Mouse (Mus musculus): ENCODE measurements around the gene Artn. TPM values are rescaled to one million over a fixed set of nuclear protein-coding genes. Genes with fewer than 3 reads are reported as not detected.
A peak's percentile ranks its signal among the peaks of the same experiment; 100 is the strongest.

The Artn gene
- total RNA-seq, 2 experiments from 2014 or later = 0.11 to 0.21 TPM

DNA sequence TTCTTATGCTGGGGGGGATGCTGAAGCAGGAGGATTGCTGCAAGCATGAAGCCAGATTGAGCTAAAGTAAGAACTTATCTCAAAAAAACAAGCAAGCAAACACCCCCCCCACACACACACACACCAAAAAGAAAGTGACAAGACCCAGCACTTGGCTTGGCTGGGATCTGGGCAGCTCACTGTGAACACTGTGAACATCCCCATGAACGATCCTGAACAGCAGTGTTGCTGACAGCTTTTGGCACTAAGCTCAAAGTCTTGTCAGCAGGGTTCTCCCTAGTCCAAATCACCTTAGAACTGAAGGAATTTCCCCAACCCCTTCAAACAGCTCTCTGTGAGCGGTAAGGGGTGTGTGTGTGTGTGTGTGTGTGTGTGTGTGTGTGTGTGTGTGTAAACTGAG is 6.1 kb downstream of the Artn start:
- intact Hi-C loops (cut with DNase I) = no loop called here
- DNase-seq (ENCODE audit: low spot score) = no peak

DNA sequence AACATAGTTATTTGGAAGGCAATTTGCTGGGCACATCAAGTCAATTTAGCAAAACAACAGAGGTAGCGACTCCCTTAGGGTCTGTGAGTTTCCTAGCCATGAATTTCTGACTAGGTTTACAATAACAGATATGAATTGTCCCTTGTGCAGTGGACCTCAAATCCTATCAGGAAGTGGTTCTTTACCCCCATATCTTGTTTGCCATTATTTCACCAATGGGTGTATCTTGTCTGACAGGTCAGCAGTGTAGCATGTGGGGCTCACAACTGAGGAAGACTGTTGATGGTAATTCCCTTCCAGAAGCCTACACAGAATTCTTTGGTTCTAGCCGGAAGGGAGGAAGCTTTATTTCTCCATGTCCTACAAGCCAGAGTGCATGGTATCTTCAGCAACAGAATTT is 8.2 kb downstream of the Artn start:
- intact Hi-C loops (cut with DNase I) = no loop called here
- no peak for DNase-seq (ENCODE audit: low spot score)

DNA sequence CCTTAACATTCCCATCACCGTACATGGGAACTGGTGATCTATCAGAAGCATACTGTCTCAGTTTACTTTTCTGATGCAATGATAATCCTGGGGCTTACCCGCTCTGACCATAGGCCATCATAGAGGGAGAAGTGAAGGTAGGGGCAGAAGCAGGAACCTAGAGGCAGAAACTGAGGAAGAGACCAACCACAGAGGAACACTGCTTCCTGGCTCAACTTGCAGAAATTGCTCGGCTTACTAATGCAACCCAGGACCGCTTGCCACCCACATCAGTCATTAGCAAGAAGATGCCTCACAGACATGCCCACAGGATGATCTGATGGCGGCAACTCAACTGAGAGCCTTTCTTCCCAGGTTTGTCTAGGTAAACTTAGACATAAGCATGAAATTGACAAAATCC is 10.8 kb downstream of the Artn start:
- DNase-seq (ENCODE audit: low spot score) = no peak
- intact Hi-C loops (cut with DNase I) = no loop called here

DNA sequence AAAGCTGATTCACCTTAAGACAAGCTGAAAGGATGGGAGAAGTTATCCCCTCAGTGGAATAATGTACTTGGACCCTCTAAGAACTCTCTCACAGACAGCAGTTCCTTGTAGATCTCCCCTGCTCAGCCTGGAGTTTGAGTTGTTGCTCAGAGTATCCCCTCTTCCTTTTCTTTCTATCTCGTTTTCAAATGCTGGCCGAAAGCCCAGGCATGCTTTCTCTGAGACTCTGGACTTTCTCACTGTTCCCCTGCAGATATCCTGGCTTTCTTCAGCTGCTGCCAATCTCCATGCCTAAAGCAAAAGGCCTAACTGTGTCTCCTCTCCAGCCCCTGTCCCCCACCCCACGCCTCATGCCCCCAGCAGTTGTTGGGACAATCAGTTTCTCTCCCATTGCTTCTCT is 11.3 kb downstream of the Artn start:
- intact Hi-C loops (cut with DNase I) = no loop called here
- DNase-seq (ENCODE audit: low spot score) = no peak

DNA sequence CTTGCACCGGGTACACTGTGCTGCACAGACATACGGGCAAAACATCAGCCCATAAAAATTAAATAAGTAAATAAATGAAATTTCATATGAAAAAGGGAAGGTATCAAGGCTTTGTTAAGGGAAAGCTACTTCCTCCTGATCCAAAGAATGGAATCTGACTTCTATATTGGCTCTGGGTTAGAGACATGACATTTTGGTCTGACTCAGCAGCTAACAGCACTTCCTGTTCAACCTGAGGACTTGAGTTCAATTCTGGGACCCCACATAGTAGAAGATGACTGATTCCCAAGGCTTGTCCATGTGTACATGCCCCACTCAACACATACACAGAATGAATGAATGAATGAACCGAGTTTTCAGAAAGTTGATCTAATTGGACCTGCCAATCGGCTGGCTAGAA is 11.7 kb downstream of the Artn start:
- intact Hi-C loops (cut with DNase I) = no loop called here

DNA sequence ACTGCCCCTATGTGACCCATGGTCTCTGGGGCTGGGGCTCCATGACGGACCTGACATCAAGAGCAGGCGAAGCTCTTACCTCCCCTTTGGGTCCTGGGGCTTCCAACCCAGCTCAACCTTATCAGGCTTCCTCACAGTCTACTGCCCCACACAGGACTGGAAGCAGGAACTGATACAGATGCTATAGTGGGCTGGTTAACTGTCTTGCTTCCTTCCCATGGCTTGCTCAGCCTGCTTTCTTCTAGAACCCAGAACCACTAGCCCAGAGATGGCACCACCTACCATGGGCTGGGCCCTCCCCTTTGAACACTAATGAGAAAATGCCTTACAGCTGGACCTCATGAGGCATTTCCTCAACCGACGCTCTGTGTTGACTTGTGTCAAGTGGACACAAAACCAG is 12.2 kb downstream of the Artn start:
- intact Hi-C loops (cut with DNase I) = no loop called here
- no peak for DNase-seq (ENCODE audit: low spot score)

More for the DNA sequence above, 11.7 kb downstream of the Artn start:
- no peak for DNase-seq (ENCODE audit: low spot score)

DNA sequence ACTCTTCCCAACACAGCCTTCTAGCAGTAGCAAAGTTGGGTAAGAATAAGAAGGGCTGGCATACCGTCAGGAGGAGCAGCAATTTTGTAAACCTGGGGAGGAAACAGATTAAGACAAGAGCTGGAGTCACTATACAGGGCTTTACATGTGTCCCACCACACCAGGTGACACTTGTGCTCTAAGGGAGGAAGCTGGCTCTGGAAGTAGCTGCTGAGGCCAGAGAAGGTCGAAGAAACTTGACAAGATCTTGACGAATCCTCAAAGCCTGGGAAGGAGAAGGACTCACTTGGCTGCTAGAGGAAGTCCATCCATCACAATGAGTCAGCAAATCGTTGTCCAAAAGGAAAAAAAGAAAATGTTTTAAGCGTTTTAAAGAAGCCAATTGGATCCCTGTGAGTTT is 13.2 kb downstream of the Artn start:
- intact Hi-C loops (cut with DNase I) = no loop called here
- DNase-seq (ENCODE audit: low spot score) = no peak

DNA sequence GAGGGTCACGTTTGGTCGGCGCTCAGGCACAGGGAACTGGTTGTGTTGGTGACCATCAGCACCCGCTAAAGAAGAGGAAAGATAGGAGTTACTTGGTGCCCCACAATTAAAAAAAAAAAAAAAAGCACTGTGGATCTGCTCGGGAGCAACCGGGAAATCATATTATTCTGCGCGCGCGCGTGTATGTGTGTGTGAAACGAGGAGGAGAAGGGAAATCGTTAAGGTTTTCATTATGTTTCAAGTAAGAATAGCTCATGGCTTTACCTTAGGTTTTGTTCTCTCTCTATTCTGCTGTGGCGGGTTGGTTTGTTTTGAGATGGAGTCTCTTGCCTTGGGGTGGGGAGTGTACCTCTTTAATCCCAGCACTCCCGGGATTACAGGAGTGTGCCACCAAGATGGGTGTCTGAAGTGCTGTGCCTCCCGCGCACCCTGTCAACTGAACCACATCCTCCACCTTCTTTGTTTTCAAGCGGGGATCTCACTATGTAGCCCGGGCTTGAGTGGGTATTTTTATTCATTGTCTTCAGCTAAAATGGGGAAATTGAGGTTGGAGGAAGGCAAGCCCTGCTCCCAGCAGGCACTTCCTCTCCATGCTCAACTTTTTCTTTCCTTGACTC is 14.0 kb downstream of the Artn start:
- intact Hi-C loops (cut with DNase I) = no loop called here
- no peak for DNase-seq (ENCODE audit: low spot score)

DNA sequence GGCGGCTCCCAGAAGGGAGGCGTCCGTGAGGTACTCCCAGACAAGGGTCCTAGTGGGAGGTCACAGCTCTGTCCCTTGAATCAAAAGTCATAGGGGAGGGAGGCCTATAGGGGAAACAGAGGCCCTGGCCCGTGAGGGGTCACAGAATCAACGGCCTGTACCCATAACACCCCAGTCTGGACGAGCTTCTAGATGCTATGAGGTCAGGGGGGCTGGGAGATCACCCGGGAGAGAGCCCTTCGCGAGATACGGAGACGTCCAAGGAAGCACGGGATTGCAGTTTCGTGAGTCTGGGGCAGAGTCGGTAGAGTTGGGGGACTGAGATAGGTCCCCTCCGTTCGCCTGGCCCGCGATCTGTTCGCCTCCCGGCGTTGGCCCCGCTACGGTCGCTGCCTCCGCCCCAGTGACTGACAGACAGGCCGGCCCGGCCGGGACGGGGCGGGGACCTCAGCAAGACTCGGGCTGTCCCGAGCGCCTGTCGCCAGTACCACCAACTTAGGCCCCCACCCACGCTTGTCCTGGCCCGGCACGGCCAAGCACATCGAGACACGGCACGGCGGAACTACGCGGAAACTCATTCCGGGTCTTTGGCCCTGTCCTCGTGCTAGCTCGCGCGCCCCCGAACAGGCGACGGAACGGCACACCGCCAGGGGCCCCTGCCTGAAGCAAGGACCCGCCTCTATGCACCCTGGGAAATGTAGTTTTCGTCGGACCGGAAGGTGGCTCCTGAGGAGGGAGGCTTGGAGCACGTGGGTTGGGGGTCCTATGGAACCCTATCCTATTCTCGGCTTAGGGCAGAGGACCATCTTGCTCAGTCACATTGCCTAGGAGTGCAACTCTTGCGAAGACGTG is 14.7 kb downstream of the Artn start, which contains the start of gene Ipo13:
Gene Ipo13 (minus strand): TSS at position 409 of the 852 bp plus-strand sequence.
- DNase-seq (ENCODE audit: low spot score) = peak; percentile 86
- intact Hi-C loops (cut with DNase I) = loop anchor here (1.0 to 5.0 kb wide), 2 partner anchors 23 to 262 kb away; partner anchors contain the start of gene Dph2

DNA sequence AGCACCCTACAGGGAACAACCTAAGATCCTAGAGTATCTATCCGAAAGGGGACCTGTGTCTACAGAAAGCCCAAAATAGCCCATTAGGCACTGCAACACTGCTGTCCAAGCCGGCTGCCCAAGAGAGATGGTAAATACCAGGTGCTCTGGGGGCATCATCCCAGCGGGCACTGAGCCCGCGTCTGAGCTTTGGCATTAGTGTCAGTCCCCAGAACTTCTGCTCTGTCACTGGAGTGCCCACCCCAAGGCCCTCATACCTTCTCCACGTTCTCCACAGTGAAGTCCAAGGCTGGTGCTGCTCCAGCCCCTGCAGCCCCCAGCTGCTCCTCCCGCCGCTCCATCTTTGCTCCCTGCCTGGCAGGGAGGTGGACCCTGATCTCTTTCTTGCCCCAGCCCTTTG is 15.5 kb downstream of the Artn start:
- intact Hi-C loops (cut with DNase I) = loop anchor here (1.0 to 5.0 kb wide), 2 partner anchors 22 to 263 kb away; partner anchors contain the start of gene Dph2
- DNase-seq (ENCODE audit: low spot score) = no peak

DNA sequence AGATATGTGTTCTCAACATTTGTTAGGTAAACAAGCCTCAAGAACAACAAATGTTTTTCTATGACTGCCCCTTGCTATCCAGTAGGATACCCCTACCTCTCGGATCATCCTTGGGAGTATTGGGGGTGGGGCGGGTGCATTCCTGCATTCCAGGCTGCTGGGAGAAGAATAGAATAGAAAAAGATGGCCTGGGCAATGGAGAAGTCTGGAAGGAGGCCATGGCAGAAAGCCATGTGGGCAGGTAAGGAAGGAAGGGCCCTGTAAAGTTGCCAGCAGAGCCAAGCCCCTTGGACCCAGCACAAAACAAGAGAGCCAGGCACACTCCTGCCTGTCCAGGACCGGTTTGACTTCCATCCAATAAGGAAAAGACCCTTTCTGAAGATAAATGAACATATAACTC is 16.1 kb downstream of the Artn start:
- DNase-seq (ENCODE audit: low spot score) = no peak
- intact Hi-C loops (cut with DNase I) = loop anchor here (5.0 kb wide), 1 partner anchor 264 kb away; no protein-coding TSS in a partner anchor

DNA sequence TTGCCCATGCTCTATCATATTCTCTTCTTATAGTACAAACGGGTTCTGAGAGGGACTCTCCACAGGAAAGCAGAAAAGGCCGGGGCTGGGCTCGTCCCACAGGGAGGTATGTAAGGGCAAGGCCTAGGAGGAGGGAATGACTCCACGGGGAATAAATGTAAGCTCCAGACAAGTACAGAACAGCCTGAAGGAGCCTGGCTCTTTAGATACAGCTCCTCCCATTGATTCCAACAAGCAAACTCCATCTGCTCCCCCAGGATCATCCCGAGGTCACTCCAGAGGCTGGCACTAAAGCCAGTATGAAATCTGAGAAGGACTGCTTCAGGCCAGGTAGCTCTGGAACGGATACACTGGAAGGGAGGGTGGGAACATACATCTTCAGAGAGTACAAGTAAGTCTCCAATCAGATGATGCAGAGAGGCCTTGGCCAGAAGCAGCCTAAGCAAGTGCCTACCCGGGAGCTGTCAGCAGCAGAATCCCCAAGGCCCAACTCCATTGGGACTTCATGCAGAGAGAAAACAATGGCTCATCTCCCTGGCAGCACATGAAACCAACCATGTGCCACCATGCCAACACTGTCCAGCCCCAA is 16.8 kb downstream of the Artn start:
- no peak for DNase-seq (ENCODE audit: low spot score)
- intact Hi-C loops (cut with DNase I) = loop anchor here (5.0 kb wide), 1 partner anchor 265 kb away; no protein-coding TSS in a partner anchor

DNA sequence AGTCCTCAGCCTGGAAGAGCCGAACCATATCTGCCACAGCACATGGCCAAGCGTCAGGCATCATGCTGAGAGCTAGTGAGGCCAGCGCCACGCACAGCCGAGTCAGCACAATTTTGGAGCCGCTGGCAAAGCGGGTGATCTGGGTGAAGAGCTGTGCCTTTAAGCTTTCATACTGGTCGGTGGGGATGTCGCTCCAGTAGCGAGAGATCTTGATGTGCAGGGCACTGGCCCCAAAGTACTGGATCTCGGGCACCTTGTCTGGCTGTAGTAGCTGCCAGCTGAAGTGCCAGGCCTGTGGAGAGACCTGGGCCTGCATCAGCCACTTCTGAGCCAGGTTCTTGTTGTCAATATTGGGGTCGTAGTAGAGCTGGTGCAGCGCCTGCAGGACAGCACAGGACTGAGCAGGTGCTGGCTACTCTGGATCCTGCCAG is 17.4 kb downstream of the Artn start:
- intact Hi-C loops (cut with DNase I) = loop anchor here (5.0 kb wide), 1 partner anchor 265 kb away; no protein-coding TSS in a partner anchor
- no peak for DNase-seq (ENCODE audit: low spot score)

DNA sequence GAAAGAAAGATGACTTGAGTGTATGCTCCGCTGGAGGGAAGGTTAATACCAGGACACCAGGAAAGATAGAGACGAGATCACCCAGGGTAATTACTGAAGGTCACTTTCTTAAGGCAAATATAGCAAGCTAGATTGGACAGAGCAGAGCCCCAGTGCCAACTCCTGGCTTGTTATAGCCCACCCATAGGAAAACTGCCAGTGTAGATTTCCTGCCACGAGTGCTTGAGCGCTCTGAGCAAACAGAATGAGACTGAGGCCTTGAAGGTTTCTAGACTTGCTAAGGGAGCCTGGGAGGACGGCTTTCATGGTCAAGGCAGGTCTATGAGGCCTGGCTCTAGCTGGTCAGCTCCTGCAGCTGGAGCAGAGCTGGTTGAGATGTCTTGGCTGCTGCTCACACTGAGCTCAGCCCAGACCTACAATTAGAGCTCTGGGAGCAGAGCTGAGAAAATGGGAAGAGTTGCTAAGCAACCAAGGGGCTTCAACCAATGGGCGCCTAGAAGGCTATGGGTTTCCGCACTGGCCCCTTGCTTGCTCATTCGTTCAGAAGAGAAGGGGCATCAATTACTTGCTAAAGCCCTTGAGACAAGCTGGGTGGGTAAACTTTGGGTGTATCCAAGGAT is 20.6 kb downstream of the Artn start:
- DNase-seq (ENCODE audit: low spot score) = no peak
- intact Hi-C loops (cut with DNase I) = no loop called here

DNA sequence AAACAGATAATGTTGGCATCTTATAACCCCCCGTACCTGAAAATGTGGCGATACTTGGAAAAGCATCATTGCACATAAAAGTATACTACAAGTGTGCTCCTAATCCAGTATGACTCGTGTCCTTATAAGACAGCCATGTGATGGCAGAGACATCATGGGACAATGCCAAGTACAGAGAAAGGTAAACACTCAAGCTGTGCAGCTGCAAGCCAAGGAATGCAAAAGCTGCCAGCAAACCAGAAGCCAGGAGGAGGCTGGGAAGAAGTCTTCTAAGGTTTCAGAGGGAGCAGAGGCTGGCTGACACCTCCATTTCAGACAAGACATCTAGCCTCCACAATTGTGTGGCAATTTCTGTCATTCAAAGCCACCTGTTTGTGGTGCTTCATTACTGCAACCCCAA is 23.4 kb downstream of the Artn start:
- no peak for DNase-seq (ENCODE audit: low spot score)
- intact Hi-C loops (cut with DNase I) = no loop called here

DNA sequence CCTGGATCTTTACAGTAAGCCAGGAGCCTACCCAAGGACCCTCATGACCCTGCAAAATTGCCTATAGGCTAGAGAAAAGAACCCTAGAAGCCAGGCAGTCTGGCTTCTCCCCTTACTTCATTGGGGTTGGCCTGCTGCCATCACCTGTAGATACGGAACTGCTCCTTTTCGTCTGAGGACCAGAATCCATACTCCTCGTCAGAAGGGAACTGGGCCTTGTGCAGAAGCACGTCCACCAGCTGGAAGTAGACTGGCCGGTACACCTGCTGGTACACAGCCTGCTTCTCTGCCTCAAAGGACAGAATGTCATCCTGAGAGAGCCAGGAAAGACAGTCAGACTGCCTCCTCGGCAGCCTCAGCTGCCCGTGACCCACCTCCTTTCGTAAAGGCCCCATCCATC is 24.8 kb downstream of the Artn start:
- no peak for DNase-seq (ENCODE audit: low spot score)
- intact Hi-C loops (cut with DNase I) = no loop called here

DNA sequence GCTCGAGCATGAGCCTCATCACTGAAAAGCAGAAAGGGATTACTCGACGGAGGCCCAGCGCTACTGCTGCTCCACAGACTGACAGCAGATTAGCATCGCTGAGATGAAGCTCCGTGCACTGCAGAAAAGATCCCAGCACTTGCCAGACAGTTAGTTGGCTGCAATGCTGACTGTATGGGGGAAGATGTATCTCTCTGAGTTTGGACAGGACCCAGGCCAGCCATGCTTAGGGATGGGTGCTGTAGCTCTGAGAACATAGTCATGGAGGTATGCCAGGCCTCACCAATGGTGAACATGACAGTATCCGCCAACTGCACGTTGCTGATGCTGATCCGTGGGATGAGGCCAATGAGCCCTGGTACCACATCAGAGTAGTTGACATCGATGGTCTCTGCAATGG is 25.5 kb downstream of the Artn start:
- intact Hi-C loops (cut with DNase I) = no loop called here
- DNase-seq (ENCODE audit: low spot score) = no peak

DNA sequence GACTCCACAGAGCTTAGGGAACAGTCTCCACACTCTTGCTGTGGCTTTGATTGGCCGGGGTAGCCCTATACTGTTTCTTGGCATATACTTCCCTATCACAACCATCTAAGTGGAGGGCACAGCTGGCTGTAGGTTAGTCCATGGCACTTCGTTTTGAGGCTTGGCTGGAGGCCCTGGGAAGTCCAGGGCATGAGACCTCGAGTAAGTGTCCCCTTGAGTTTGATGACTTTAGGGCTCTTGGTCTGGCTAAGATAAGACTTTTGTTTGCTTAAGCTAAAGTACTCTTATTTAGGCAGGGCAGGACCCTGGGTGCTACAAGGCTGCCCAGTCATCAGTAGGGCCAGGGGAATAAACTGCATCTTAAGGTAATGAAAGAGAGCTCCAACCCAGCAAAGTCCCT is 31.5 kb downstream of the Artn start:
- intact Hi-C loops (cut with DNase I) = no loop called here

DNA sequence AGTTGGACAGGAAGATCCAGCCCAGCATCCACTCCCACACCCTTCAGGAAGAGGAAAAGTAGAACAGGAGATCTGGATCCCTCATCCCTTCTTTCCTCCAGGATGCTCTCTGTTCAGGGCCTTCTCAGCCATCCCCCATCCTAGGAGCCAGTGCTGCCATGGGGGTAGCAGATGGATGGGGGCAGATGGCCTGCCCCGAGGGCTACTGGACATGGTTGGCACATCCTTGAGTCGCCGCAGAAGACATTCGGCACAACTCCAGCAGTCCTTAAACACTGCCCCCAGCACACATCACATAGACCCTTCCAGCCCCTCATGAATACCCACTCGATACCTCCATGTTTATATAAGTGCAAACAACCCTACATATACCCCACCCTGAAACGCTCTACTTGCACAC is 33.5 kb downstream of the Artn start:
- DNase-seq (ENCODE audit: low spot score) = no peak
- intact Hi-C loops (cut with DNase I) = no loop called here

More for the DNA sequence above, 31.5 kb downstream of the Artn start:
- DNase-seq (ENCODE audit: low spot score) = no peak

DNA sequence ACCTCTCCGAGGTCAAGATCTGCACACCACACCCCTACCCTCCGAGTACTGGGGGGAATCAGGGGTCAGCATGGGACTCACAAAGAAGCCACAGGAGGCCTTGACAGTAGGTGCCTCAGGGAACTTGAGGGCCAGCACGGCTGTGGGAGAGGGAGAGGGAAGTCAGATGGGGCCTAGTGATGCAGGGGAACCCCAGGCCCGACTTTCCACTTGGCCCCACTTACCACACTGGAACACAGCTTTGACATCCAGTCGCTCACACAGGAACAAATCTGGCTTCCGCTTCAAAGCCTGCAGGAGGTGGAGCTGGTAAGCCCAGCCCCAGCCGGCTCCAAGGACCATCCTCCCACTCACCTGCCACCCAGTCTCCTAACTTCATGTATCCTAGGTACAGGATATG is 34.2 kb downstream of the Artn start:
- no peak for DNase-seq (ENCODE audit: low spot score)
- intact Hi-C loops (cut with DNase I) = no loop called here
